11 mouse cellular contexts compared by ENCODE assay signal in the genomic region with DNA sequence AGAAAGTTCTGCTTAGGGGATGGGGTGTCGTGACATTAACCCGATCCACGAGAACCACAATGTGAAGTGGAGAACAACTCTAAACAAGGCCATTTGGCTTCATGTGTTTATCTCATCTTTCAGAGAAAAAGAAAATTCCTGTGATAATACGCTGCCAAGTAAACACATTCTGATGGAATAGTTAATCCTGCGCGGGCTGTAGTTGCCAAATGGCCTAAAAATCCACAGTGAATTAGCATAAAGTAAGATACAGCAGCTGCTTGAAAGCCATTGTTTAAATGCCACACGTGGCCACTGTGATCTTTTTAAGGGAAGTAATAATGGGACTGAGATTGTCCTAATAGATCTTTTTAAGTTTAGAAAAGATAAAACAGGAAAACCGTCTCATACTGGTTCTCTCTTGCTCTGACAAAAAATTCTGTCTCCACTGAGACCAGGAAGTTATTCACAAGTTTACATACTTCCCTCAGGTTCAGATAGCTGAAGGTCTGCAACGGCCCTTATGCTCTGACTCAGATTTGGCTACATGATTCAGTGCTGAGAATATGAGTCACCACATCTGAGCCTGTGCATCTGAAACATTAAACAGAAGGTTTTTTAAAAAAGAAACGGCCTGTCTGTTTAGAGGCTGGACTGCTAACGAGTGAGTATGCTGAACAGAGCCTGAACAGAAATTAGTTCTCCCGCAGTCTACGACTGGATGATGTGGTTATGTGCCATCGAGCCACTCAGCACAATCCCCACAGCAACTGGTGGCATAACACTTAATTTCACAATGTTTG. TPM values are rescaled to one million over a fixed set of nuclear protein-coding genes. Genes with fewer than 3 reads are reported as not detected.
DNase-seq lines count a peak whose midpoint lies in the region; ATAC-seq and TF ChIP-seq lines count a peak whose summit lies in the region.
"Had no signal": no experiment of that assay in that cellular context is flagged by ENCODE, and none has a peak within 500 bp of the region (broad histone marks: within the 10 kb centered on the region; RNA-seq: fewer than 3 reads in every experiment).

No protein-coding gene starts in this region.

- TF ChIP-seq POLR2A in lung, adult 2 months (IDR thresholded peaks at IDR 0.05; ENCODE audit: borderline replicate concordance, extremely low read depth, low read depth, low read length) = no peak

- intact Hi-C loops in heart, postnatal 14 days (cut with DNase I) = no loop called here

- no peak overlapping the region for H3K4me3 ChIP-seq in heart, embryonic 13.5 days
- no peak overlapping the region for H3K4me3 ChIP-seq in lung, adult 2 months (replicated peaks; ENCODE audit: extremely low read depth, low read depth, low read length)
- no peak overlapping the region for H3K4me3 ChIP-seq in embryonic facial prominence, embryonic 15.5 days (replicated peaks)
- no peak overlapping the region for H3K4me3 ChIP-seq in hindbrain, embryonic 13.5 days
- H3K4me3 ChIP-seq in hindbrain, embryonic 14.5 days (replicated peaks; ENCODE audit: low read length) = no peak overlapping the region
- H3K4me3 ChIP-seq: neural tube, embryonic 15.5 days had no signal

- DNase-seq in heart, postnatal 14 days = no peak
- peak; percentile 23 for DNase-seq in lung, postnatal 10 days
- DNase-seq in lung, adult 2 months = no peak
- DNase-seq in yolk sac, embryonic 10.5 days (ENCODE audit: low spot score) = peak; percentile 6
- no peak for DNase-seq in hindbrain, embryonic 14.5 days (ENCODE audit: low spot score)
- DNase-seq: cerebellum, postnatal 14 days had no signal

- H3K36me3 ChIP-seq in heart, embryonic 13.5 days = no peaks in the 10 kb centered on the region
- no peaks in the 10 kb centered on the region for H3K36me3 ChIP-seq in embryonic facial prominence, embryonic 15.5 days
- no peaks in the 10 kb centered on the region for H3K36me3 ChIP-seq in hindbrain, embryonic 13.5 days
- no peaks in the 10 kb centered on the region for H3K36me3 ChIP-seq in hindbrain, embryonic 14.5 days (replicated peaks; ENCODE audit: control insufficient read depth, insufficient read depth)
- H3K36me3 ChIP-seq: neural tube, embryonic 15.5 days had no signal

- H3K9ac ChIP-seq in heart, embryonic 13.5 days = peak overlapping the region; percentile 28; the same call in 1 of the 2 replicates
- no peak overlapping the region for H3K9ac ChIP-seq in embryonic facial prominence, embryonic 15.5 days
- H3K9ac ChIP-seq in hindbrain, embryonic 13.5 days = no peak overlapping the region
- H3K9ac ChIP-seq in hindbrain, embryonic 14.5 days = no peak overlapping the region
- H3K9ac ChIP-seq: neural tube, embryonic 15.5 days had no signal

- no peaks in the 10 kb centered on the region for H3K9me3 ChIP-seq in heart, embryonic 13.5 days
- H3K9me3 ChIP-seq in embryonic facial prominence, embryonic 15.5 days (replicated peaks) = no peaks in the 10 kb centered on the region
- H3K9me3 ChIP-seq in hindbrain, embryonic 13.5 days = no peaks in the 10 kb centered on the region
- no peaks in the 10 kb centered on the region for H3K9me3 ChIP-seq in hindbrain, embryonic 14.5 days (ENCODE audit: control insufficient read depth, low read length)
- H3K9me3 ChIP-seq: neural tube, embryonic 15.5 days had no signal

- no peak for TF ChIP-seq CTCF in lung, adult 2 months (IDR thresholded peaks at IDR 0.05; ENCODE audit: insufficient read depth, low read length)

- 0 out of 2 replicates have a peak, but pooled peaks cover 3% of the 10 kb centered on the region for H3K4me1 ChIP-seq in heart, embryonic 13.5 days
- no peaks in the 10 kb centered on the region for H3K4me1 ChIP-seq in lung, adult 2 months (ENCODE audit: control insufficient read depth, insufficient read depth, low read length)
- H3K4me1 ChIP-seq in embryonic facial prominence, embryonic 15.5 days = no peaks in the 10 kb centered on the region
- no peaks in the 10 kb centered on the region for H3K4me1 ChIP-seq in hindbrain, embryonic 13.5 days (replicated peaks)
- H3K4me1 ChIP-seq in hindbrain, embryonic 14.5 days (replicated peaks; ENCODE audit: control insufficient read depth, insufficient read depth, low read length) = no peaks in the 10 kb centered on the region

- ATAC-seq in heart, embryonic 13.5 days (ENCODE audit: extremely low read depth, insufficient number of reproducible peaks, low FRiP score, low TSS enrichment) = peak; percentile 37; the same call in 1 of the 2 replicates
- ATAC-seq in embryonic facial prominence, embryonic 15.5 days (ENCODE audit: insufficient number of reproducible peaks, low FRiP score, low TSS enrichment, low read depth) = peak; percentile 47
- ATAC-seq in hindbrain, embryonic 13.5 days (ENCODE audit: low FRiP score) = no peak
- ATAC-seq in hindbrain, embryonic 14.5 days (ENCODE audit: low FRiP score) = no peak

- WGBS in heart, embryonic 13.5 days = 47% methylated on average over 14 of the region's 14 CpGs
- WGBS in lung, adult 2 months = 46% methylated on average over 14 of the region's 14 CpGs
- 53% methylated on average over 14 of the region's 14 CpGs for WGBS in embryonic facial prominence, embryonic 15.5 days
- WGBS in hindbrain, embryonic 13.5 days = 85% methylated on average over 14 of the region's 14 CpGs
- 81% methylated on average over 14 of the region's 14 CpGs for WGBS in hindbrain, embryonic 14.5 days

- no peaks in the 10 kb centered on the region for H3K27me3 ChIP-seq in heart, embryonic 13.5 days (replicated peaks)
- H3K27me3 ChIP-seq in embryonic facial prominence, embryonic 15.5 days = no peaks in the 10 kb centered on the region
- no peaks in the 10 kb centered on the region for H3K27me3 ChIP-seq in hindbrain, embryonic 13.5 days
- no peaks in the 10 kb centered on the region for H3K27me3 ChIP-seq in hindbrain, embryonic 14.5 days (ENCODE audit: control insufficient read depth, insufficient read depth, low read length)
- H3K27me3 ChIP-seq: neural tube, embryonic 15.5 days had no signal

- no peak overlapping the region for H3K4me2 ChIP-seq in heart, embryonic 13.5 days
- H3K4me2 ChIP-seq in embryonic facial prominence, embryonic 15.5 days (replicated peaks) = no peak overlapping the region
- no peak overlapping the region for H3K4me2 ChIP-seq in hindbrain, embryonic 13.5 days
- no peak overlapping the region for H3K4me2 ChIP-seq in hindbrain, embryonic 14.5 days (replicated peaks)
- H3K4me2 ChIP-seq: neural tube, embryonic 15.5 days had no signal

- H3K27ac ChIP-seq in heart, embryonic 13.5 days (replicated peaks) = peak overlapping the region; percentile 73
- peak overlapping the region; percentile 34 for H3K27ac ChIP-seq in embryonic facial prominence, embryonic 15.5 days (replicated peaks)
- no peak overlapping the region for H3K27ac ChIP-seq in hindbrain, embryonic 13.5 days
- no peak overlapping the region for H3K27ac ChIP-seq in hindbrain, embryonic 14.5 days
- H3K27ac ChIP-seq: neural tube, embryonic 15.5 days had no signal

RNA-seq across cellular contexts. Expression of gene Arsj, which starts 21.4 kb away (rescaled TPM):
- polyA plus RNA-seq in heart, embryonic 13.5 days (2015; fragmentation: Nextera tagmentation; extraction: Ambion mirVana) = 0.57 and 0.61 TPM in 2 replicates
- under 1 TPM; 0.62 to 0.68 TPM for total RNA-seq in heart, postnatal 14 days (2021)
- 0.76 and 0.91 TPM in 2 replicates for polyA plus RNA-seq in lung, adult 2 months (2012; rRNA removed)
- 4.4 and 6.0 TPM in 2 replicates for polyA plus RNA-seq in embryonic facial prominence, embryonic 15.5 days (2015; fragmentation: Nextera tagmentation; extraction: Ambion mirVana)
- polyA plus RNA-seq in hindbrain, embryonic 13.5 days (2015; fragmentation: Nextera tagmentation; extraction: Ambion mirVana) = 0.22 and 0.45 TPM in 2 replicates
- polyA plus RNA-seq in hindbrain, embryonic 14.5 days (2014; fragmentation: Nextera tagmentation; extraction: Ambion mirVana) = 0.20 and 0.43 TPM in 2 replicates
- total RNA-seq: megakaryocyte, adult 5-6 weeks had no signal

Comparison
In these comparisons a context has a peak if more than half of its experiments do, and no peak if none do; other contexts are left out.
1. DNase-seq: peak in lung, postnatal 10 days (single experiment) and yolk sac, embryonic 10.5 days (single experiment); none in heart, postnatal 14 days (0 of 2), lung, adult 2 months (single experiment) and hindbrain, embryonic 14.5 days (single experiment).
2. ATAC-seq: peak in heart, embryonic 13.5 days (single experiment) and embryonic facial prominence, embryonic 15.5 days (single experiment); none in hindbrain, embryonic 13.5 days (single experiment) and hindbrain, embryonic 14.5 days (single experiment).
3. H3K27ac ChIP-seq: peak in heart, embryonic 13.5 days (single experiment) and embryonic facial prominence, embryonic 15.5 days (single experiment); none in hindbrain, embryonic 13.5 days (single experiment) and hindbrain, embryonic 14.5 days (single experiment).